Mouse (Mus musculus): ENCODE data around the gene Rhof.

DNA sequence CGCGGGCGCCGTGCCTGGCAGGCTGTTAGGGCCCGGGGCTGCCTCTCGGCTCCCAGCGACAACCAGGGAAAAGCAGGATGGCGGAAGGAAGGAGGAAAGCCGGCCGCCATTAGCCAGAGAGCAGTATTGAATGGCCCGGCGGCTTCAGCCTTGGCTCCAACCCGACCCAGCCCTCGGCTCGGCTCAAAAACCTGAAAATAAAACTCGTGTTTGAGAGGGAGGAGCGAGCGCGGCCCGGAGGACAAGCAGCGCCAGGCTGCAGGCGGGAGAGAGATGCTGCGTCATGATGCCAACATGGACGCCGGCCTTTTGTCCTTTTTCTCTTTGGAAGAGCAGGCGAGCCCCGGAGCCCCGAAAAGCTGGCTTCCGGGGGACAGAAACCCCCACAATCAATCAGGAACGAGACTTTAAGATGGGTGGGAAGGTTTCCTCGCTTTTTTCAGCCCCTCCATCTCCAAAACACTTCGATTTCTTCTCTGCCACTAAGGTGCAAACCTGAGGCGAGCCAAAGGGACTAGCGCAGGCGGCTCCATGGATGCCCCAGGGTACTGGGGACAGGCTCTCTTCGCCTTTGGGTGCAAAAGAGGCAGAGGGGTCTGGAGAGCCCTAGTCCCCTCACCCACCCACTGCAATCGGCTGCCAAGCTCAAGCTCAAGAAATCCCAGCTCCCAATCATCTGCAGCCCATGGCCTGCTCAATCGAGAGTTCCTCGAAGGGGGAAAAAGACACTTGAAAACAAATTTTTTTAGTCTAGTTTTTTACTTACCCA lies 6.6 kb upstream of the Rhof start:
- no peak for TF ChIP-seq CHD2 (IDR thresholded peaks at IDR 0.05; ENCODE audit: low read depth, low read length)
- TF ChIP-seq ZC3H11A (IDR thresholded peaks at IDR 0.05; ENCODE audit: borderline replicate concordance, low read depth, low read length): no peak
